Mouse (Mus musculus): ENCODE results near the gene Cst13. TPM values are rescaled to one million over a fixed set of nuclear protein-coding genes. Genes with fewer than 3 reads are reported as not detected.
A peak's percentile ranks its signal among the peaks of the same experiment; 100 is the strongest.

The Cst13 gene
- total RNA-seq, 2 experiments from 2014 or later, result not detected

- DNase-seq (ENCODE audit: extremely low spot score in 1 of 2, low spot score in 2 of 2), result no peak
- intact Hi-C loops (cut with DNase I), result no loop called here
Observed at GRCm38 (mm10) chr2:148872860-148873259, 53.0 kb downstream of the Cst13 start.

- no peak for DNase-seq (ENCODE audit: extremely low spot score in 1 of 2, low spot score in 2 of 2)
- intact Hi-C loops (cut with DNase I), result no loop called here
Observed at GRCm38 (mm10) chr2:148874224-148874616, 54.3 kb downstream of the Cst13 start.

- intact Hi-C loops (cut with DNase I), result no loop called here
Observed at GRCm38 (mm10) chr2:148874617-148875334, 54.9 kb downstream of the Cst13 start.

GRCm38 (mm10) chr2:148875335-148875811 is 55.5 kb downstream of the Cst13 start, which contains the start of gene Cst3:
Gene Cst3 (minus strand): TSS chr2:148875692.
- peak; percentile 92 to 98 for DNase-seq (ENCODE audit: extremely low spot score in 1 of 2, low spot score in 2 of 2)
- intact Hi-C loops (cut with DNase I), result no loop called here

More at GRCm38 (mm10) chr2:148874617-148875334, 54.9 kb downstream of the Cst13 start:
- DNase-seq (ENCODE audit: extremely low spot score in 1 of 2, low spot score in 2 of 2), result peak in 1 of 2 experiments; percentile 32

- intact Hi-C loops (cut with DNase I), result no loop called here
- peak in 1 of 2 experiments; percentile 64 for DNase-seq (ENCODE audit: extremely low spot score in 1 of 2, low spot score in 2 of 2)
Observed at GRCm38 (mm10) chr2:148877016-148877770, 57.3 kb downstream of the Cst13 start.

- peak in 1 of 2 experiments; percentile 30 for DNase-seq (ENCODE audit: extremely low spot score in 1 of 2, low spot score in 2 of 2)
- intact Hi-C loops (cut with DNase I), result no loop called here
Observed at GRCm38 (mm10) chr2:148878641-148879130, 58.8 kb downstream of the Cst13 start.

GRCm38 (mm10) chr2:148879199-148879598 is 59.3 kb downstream of the Cst13 start:
- DNase-seq (ENCODE audit: extremely low spot score in 1 of 2, low spot score in 2 of 2), result peak in 1 of 2 experiments; percentile 75
- intact Hi-C loops (cut with DNase I), result no loop called here

Other genes with a start within 250 kb of the Cst13 start
- 10 to 100 TPM in 1 of 2 experiments, 1 to 10 TPM in 1; 9.0 to 10.9 TPM for gene Nxt1, start 147.5 kb upstream of the Cst13 start, total RNA-seq (2021)
- 10 to 100 TPM; 23.5 to 23.6 TPM for gene Gzf1, start 139.1 kb upstream of the Cst13 start, total RNA-seq (2021)
- gene Napb, start 87.6 kb upstream of the Cst13 start, total RNA-seq (2021), result 100 to 1,000 TPM; 257 to 269 TPM
- gene Cstl1, start 69.7 kb upstream of the Cst13 start, total RNA-seq (2021), result not detected
- gene Cst11, start 48.6 kb upstream of the Cst13 start, total RNA-seq (2021), result not detected
- not detected for gene 8030411F24Rik, start 38.1 kb upstream of the Cst13 start, total RNA-seq (2021)
- not detected for gene Cst12, start 30.7 kb upstream of the Cst13 start, total RNA-seq (2021)
- gene Cst8, start 21.3 kb upstream of the Cst13 start, total RNA-seq (2021), result not detected
- gene Cst9, start 15.1 kb downstream of the Cst13 start, total RNA-seq (2021), result not detected
- not detected for gene 9230104L09Rik, start 45.0 kb downstream of the Cst13 start, total RNA-seq (2021)
- 1,000 to 10,000 TPM; 1,743 to 1,747 TPM for gene Cst3, start 55.6 kb downstream of the Cst13 start, total RNA-seq (2021)
- not detected for gene Gm1330, start 183.2 kb downstream of the Cst13 start, total RNA-seq (2021)
- not detected for gene Gm10750, start 197.2 kb downstream of the Cst13 start, total RNA-seq (2021)

Measured in left cerebral cortex, postnatal 10 days (tissue).